Mouse (Mus musculus) urinary bladder, postnatal 4 days (tissue): ENCODE data around the gene Nupl2.

Experiments
- DNase-seq, 2 experiments: peaks; one replicate each; pipeline ENCODE4 v3.0.0; 2021 to 2022; ENCODE audit warnings: low spot score in 2 of 2

Gene Nupl2

DNA sequence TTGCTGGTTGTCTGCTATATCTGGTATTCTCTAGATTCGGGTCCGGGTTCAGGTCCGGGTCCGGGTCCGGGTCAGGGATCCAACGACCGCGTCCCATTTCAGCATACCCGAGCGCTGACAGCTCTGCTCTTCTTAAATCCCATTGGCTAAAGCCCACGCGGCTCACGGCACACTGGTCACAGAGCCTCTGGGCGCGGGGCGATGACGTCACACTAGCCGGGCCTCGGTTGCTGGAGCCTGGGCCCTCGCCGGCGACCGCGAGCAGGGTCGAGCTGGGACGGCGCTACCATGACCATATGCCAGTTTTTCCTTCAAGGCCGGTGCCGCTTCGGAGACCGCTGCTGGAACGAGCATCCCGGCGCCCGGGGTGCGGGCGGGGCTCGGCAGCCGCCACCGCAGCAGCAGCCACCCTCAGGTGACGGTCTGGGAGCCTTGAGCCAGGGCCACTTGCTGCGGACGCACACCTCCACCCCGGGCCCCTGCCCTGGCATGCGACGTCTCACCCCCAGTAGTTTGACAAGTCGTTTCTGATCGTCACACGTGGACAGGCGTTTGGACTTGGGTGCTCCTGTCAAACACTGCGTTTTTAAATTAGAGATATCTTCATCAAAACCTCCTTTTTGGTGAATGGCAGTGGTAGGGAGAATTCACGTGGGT lies at the start of gene Nupl2:
Gene Nupl2 (plus strand): TSS at position 175 of the 657 bp plus-strand sequence.
- DNase-seq, result peak; percentile 88 to 96

DNA sequence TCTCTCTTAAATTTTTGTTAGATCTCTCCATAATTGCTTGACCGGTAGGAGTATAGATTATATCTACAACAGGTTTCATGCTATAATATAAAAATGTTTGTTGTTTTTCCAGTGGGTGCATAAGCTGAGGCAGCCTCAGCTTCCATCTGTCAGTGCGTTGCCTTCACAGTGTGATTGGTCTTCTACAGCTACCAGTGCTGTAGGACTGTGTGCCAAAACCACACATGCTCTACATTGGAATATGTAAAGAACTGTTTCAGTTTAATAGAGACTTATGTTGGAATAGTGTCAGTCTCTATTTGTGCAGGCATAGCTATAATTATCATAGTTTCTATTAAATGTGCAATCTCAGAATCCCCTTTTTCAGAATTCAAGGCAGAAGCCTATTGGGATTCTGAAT lies 42.5 kb upstream of the Nupl2 start:
- DNase-seq, result no peak

DNA sequence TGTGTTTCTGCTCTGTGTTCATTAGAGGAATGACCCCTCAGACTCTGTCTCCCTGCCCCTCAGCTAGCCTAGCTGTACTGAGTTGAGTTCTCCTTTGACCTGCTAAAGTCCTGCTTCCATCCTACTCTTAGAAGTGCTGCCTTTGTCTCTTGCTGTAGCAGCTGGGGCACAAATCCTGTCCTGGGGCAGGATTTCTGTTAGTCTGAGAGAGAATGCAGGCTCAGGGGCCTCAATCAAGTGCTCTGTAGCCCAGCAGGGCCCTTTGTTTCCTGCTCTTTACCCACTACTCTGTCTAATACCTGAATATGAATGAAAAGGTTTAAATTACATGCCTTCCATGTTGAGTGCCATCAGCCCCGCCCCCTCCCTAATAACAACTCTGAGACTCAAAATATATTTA lies 40.6 kb upstream of the Nupl2 start:
- no peak for DNase-seq

- DNase-seq, result no peak
Observed at GRCm38 (mm10) chr5:24124579-24125276, 40.0 kb upstream of the Nupl2 start.

- DNase-seq, result no peak
Observed at GRCm38 (mm10) chr5:24125910-24126636, 38.7 kb upstream of the Nupl2 start.

GRCm38 (mm10) chr5:24126967-24127366 lies 37.8 kb upstream of the Nupl2 start:
- DNase-seq, result no peak

DNA sequence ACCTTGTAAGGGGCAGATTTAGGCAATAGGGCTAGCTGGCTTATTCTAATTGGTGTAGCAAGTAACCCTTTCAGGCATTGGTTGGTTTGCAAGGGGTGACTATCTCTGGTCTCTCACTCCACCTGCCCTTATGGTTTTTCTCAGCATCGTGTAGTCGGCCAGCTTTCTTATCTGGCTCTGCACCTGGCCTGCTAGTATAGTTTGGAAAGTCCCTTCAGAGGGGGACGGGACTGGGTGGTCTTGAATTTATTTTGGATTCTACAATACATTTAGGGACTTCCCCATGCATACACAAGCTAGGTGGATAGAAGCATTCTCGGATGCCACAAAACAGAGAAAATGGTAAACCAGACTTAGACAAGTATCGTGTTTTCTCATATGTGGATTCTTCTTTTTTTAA lies 17.8 kb upstream of the Nupl2 start:
- no peak for DNase-seq

DNA sequence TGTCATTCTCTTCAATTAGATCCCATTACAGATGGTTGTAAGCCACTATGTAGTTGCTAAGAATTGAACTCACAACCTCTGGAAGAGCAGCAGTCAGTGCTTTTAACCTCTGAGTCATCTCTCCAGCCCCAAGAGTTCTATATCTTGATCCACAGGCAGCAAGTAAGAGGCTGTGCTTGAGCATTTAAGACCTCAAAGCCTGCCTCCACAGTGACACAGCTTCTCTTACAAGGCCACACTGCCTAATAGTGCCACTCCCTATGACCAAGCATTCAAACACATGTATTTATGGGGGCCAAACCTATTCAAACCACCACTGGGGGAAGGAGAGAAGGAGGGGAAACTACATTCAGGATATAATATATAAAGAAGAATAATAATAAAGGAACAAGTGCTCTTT lies 12.6 kb upstream of the Nupl2 start:
- DNase-seq, result no peak

DNA sequence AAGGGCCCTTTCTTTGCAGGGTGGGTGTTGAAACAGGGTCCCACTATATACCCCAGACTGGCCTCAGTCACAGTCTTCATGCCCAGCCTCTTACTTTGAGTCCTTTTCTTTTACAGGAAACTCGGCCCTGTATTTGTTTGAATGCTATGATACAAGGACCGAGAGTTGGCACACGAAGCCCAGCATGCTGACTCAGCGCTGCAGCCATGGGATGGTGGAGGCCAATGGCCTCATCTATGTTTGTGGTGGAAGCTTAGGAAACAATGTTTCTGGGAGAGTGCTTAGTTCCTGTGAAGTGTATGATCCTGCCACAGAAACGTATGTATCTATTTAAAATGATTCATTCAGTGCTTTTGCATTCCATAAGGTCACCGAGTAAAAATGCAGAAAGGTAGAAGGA lies 8.0 kb upstream of the Nupl2 start:
- DNase-seq, result no peak

- DNase-seq, result no peak
Observed at GRCm38 (mm10) chr5:24167263-24167662, 2.5 kb downstream of the Nupl2 start.

GRCm38 (mm10) chr5:24169881-24170280 lies 5.1 kb downstream of the Nupl2 start:
- no peak for DNase-seq

GRCm38 (mm10) chr5:24172092-24172491 lies 7.3 kb downstream of the Nupl2 start:
- no peak for DNase-seq

GRCm38 (mm10) chr5:24181514-24182295 lies 16.9 kb downstream of the Nupl2 start:
- no peak for DNase-seq

DNA sequence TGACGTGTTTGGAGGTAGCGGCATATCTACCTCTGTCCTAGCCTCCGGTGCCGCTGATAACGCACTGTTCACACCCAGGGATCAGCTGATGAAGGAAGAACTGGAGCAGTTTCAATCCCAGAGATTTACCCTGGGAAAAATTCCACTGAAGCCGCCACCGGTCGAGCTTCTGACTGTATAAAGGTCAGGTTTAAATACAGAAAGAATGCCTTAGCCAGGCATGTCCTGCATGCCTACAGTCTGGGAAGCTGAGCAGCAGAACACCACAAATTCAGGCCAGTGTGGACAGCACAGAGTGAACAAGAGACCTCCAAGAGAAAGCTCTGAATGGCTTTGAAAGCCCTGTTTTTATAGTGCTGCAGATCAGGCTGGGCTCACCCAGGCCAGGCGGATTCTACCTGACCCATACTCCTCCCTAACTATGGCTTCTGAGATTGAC lies 17.6 kb downstream of the Nupl2 start:
- DNase-seq, result no peak

GRCm38 (mm10) chr5:24183096-24183495 lies 18.3 kb downstream of the Nupl2 start:
- no peak for DNase-seq

- no peak for DNase-seq
Observed at GRCm38 (mm10) chr5:24184011-24184410, 19.2 kb downstream of the Nupl2 start.

DNA sequence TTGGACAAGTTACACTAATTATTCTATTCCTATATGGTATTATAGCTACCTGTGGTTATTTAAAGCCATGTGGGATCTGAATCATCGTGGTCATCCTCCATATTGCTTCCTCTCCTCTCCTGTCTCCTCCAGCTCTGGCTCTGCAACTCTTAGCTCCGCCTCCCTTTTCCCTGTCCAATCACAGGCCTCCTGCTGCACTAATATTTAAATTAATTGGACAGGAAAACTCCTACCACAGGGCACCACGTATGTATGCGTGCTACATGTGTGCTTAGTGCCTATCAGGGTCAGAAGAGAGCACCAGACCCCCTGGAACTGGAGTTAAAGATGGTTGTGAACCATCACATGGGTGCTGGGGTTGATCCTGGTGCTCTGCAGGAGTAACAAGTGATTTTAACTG lies 23.7 kb downstream of the Nupl2 start:
- DNase-seq, result no peak

DNA sequence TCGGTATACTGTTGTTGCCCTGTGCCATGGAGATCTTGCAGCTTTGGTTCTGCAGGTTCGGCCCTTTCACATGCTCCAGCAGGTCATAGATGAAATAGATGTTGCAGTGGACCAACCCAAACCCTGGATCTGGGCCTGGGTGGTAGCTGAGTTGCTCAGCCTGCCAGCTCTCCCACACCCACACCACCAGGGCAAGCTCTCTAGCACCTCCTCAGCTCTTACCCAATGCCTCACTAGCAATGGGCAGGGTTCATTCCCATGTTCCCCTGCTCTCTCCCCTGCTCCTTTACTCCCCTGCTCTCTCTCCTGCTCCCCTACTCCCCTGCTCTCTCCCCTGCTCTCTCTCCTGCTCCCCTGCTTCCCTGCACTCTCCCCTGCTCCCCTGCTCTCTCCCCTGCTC lies 27.1 kb downstream of the Nupl2 start:
- DNase-seq, result no peak

DNA sequence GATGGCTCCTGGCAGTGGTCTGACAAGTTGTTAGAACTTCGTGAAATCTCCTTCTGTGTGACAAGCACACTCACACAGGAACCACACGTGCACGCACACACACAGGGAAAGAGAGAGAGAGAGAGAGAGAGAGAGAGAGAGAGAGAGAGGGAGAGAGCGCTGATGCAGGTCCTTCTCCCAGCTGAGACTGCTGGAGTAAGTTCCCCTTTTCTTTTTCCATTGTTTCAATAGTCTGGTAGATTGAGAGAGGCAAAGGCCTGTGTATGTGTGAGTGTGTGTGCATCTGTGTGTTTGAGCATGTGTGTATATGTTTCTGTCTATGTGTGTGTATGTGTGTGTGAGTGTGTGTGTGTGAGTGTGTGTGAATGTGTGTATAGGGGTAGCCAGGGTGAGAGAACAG lies 36.2 kb downstream of the Nupl2 start:
- no peak for DNase-seq

DNA sequence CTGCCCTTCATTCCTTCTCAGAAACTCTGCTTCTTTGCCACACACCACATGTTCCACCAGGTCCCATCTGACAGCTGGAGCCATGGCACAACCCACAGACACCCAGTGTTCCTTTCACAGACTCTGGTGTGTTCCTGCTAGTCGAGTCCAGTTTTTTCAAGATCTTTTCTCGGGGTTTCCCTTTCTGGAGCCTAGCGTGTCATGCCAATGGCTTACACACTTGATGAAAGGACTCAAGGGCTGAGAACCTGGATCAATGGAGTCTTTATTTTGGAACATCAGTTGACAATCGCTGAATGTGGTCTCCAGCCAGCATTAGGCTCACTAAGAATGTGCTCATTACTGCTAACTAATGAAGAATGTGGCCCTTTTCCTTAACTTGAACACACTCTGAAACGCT lies 37.7 kb downstream of the Nupl2 start:
- DNase-seq, result no peak

DNA sequence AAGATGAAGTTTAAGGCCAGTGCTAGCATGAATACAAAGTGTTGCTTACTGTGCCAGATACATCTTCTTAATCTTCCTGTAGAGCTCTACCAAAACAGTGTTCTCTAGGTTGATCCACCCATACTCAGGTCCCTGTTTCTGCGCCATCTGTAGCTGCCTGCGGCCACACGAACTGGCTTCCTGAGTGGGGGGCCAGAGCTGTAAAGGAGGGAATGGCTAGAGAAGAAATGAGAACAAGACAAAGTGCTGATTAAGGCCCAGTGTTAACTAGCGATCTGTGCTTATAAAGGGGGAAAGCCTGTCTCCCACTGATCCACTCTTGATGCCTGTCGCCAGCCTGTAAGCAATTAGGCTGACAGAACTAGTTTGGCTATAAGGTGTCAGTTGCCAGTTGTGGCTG lies 38.5 kb downstream of the Nupl2 start:
- no peak for DNase-seq

DNA sequence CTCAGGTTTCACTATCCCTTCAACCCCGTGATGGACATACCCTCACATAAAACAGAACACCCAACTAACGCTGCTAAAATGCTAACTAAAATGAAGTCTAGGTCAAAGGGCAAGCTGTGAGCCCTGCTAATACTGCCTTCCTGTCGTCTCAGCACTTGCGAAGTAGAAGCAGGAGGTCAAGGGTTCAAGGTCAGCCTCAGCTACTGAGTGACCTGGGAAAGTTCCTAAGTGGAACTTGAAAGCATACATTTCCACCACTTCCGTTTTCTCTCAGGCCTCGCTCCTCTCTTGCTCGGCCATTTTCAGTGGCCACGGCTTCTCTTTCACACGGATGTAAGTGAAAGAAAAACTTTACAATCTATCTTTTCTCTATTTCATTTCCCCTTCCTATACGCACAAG lies 43.2 kb downstream of the Nupl2 start:
- DNase-seq, result no peak
